Mouse (Mus musculus): ENCODE measurements at regions not wholly inside any gene's neighbourhood (a gene's known extent, or its start where the extent isn't known, plus 50 kb on each side); places are given as distances from the start of the nearest gene placed in this dataset.

DNA sequence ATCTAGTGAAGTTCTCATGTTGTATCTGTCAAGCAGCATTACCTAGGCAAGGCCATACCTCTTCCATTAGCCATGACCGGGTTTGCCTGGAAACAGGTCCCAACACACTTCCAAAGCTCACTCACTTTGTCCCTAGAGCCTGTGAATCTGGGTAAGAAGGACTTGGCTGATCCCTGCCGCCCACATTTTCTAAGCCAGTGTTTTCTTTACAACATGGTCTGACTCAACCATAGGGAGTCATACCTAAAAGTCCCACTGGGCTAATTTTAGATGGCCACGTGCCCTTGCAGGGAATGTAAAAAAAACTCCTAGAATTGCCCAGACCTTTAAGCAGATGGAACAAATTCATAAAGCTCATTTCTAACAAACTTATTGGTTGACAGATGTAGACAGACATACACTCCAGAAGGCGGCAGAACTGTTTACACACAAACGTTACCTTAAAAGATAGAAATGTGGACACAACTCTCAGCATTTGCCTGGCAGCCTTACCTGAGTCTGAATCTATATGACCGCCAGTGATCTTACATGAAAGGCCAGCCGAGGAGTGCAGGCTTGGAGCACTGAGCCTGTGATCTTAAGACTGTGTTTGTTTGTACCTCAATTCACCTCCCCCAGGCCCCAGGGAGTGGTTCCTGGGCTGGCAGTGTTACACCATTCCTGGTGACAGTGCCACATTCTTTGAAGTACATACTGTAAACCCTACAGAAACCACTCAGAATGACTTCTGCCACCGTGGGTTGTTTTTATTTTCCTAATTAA is 356.4 kb downstream of the Hs3st3b1 start:
- no peak for DNase-seq (ENCODE audit: extremely low spot score, low read depth, low spot score)

DNA sequence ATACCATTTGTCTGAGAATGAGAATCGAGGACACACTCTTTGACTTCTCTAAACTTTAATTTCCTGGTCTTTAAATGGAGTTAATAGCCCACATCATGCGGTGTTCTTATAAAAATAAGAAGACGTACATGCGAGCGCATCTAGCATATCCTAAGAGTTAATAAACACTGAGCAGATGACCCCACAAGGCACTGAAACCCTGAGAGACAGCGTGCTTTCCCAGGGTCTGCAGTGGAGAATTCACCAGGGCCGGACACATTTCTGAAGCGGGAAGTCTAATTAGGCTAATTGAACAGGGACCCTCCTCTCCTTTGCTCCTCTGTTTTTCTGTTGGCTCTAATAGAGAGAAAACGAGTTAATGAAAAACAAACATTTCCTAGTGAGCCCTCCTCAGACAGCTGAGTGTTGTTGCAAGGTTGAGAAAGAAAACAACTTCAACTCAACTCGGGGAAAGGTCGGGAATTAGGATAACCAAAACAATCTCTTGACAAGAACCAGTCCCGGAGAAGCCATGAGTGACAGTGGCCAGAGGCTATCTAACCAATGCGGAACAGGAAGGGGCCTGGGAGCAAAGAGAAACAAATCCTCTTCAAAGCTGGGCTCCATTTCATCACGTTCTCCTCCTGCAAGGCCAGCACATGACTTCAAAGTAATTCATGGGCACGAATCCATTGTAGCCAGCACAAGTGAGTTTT is 352.2 kb downstream of the Hs3st3b1 start:
- DNase-seq (ENCODE audit: extremely low spot score, low read depth, low spot score), result no peak

DNA sequence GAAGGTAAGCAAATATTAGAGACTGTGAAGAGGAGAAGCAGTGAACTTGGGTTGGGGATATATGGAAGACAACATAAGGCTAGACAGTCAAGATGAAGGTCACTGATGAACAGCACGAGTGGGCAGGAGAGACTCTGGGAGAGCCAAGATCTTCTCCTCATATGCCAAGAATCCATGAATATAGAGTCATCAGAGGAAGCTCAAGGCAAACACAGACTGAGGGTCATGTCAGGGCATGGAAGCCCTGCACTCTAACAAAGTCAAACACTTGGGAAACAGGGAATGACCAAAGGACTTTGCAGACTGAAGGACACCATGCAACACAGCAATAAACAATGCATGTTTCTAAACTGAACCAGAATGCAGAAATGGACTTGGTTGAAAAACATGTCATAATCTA is 351.4 kb downstream of the Hs3st3b1 start:
- DNase-seq (ENCODE audit: extremely low spot score, low read depth, low spot score), result no peak

- no peak for DNase-seq (ENCODE audit: extremely low spot score, low read depth, low spot score)
Measured at GRCm38 (mm10) chr11:63573271-63573670, 348.8 kb downstream of the Hs3st3b1 start.

DNA sequence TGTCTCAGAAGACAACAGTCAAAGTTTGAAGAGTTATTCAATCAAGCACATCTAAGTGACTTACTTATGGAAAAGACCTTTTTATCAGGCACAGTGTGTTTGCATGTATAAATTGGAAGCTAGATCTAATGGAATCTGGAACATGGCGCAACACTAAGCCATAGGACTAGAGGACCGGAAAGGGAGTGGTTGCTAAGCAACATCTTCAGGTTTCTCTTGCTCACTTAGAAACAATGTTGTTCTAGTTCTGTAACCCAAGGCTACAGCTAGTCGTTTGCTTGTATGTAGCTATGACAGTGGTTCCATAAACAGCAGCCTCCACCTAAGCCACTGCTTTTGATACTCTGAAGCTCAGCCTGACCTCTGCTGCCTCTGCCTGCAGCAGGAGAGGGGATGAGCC is 338.8 kb downstream of the Hs3st3b1 start:
- no peak for DNase-seq (ENCODE audit: extremely low spot score, low read depth, low spot score)

GRCm38 (mm10) chr11:63585216-63585869 is 336.7 kb downstream of the Hs3st3b1 start:
- no peak for DNase-seq (ENCODE audit: extremely low spot score, low read depth, low spot score)

DNA sequence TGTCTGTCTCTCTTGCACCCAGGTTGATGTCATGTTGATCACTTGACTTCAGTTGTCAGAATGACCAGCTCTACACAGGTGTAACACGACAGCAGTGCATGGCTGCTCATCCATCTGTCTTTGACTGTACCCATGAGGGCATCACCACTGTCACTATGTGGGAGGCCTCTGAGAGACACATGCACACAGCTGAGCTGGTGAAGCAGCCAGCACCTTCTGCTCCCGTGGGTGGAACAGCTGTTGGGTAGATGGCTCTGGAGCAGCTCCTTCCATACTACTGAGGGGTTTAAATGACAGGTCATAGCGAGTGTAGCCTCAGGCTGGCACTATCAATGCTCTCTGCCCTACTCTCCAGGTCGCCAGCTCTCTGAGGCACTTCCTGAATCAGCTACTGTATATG is 301.9 kb downstream of the Hs3st3b1 start:
- no peak for DNase-seq (ENCODE audit: extremely low spot score, low read depth, low spot score)

DNA sequence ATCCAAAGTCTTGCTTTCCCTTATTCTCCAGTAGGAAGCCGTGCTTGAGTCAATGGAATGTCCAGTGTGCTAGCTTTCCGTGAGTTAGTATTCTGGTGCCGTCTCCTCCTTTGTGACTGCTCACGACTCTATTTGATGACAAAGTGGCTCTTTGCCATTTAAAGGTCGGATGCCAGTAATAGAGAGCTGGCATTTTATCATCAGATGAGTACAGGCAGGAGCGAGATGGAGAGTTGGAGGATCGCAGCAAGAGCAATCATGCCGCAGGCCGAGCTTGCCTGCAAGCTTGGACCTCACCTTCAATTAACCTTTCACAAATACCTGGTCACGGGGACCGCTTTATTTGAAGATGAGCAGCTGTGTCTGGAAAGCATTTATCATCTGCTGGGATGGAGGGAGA is 291.8 kb downstream of the Hs3st3b1 start:
- DNase-seq (ENCODE audit: extremely low spot score, low read depth, low spot score), result no peak

DNA sequence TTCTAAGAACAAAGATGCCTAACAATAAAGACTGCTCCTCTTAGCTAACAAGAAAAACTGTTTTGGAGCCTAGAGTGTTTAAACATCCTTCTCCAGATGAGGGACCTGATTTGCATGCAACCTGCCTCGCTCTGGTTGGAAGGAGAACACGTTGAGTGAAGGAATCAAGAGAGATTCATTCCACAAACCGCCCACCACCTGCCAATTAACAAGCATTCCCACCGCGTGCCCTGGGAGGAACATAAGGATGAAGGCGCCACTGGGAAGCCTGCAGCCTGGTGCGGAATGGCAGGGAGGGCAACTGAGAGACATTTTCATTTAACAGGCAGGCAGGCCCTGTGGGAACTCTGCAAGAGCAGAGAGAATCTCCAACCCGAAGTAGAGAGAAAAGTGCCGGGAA is 265.0 kb downstream of the Hs3st3b1 start:
- no peak for DNase-seq (ENCODE audit: extremely low spot score, low read depth, low spot score)

DNA sequence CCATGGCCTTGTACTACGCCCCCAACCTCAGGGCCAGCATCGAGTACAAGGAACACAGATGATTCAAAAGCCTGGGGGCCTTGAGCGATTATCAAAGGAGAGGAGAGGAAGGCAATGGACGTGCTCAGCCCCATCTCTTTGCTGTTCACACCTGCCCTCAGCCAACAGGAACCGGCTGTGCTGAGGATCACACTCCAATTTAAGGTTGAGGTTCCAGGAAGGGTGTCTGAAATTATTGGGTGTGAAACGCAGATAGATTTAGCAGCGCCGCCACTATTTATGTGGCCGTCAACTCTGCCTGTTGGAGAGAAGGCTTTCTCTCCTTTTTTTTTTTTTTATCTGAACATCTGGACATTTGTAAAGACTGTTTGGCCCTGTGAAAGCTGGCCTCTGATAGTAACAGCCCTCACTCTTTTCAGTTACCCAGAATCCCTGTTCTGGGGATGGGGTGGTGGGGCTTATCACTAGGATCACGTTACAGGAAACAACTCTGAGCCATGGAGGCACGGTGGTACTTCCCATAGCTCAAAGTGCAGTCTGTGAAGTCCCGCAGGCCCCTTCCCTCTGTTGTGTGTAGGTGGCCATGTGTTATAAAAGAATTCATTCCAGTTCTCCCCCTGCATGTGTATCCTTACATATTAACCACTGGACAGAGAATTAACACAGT is 256.7 kb downstream of the Hs3st3b1 start:
- peak; percentile 12 for DNase-seq (ENCODE audit: extremely low spot score, low read depth, low spot score)

DNA sequence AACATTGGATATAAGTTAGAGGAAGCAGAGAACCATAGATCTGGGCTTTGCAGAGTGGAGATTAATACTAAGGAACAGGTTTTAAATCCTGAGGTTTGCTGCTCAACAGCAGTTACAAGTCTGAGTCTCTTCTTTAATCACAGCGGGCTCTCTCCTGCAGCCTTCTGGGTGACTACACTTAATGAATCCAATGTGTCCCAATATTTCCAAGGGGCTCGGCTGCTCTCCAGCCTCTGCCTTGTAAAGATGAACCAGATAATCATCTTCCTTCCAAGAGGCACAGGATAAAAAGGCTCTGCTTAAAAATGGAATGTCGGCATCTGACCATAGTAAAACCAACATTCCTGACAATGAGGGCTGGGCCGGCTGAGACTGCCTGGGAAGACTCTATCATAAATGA is 251.6 kb downstream of the Hs3st3b1 start:
- DNase-seq (ENCODE audit: extremely low spot score, low read depth, low spot score), result no peak

GRCm38 (mm10) chr11:63671816-63672215 is 250.3 kb downstream of the Hs3st3b1 start:
- no peak for DNase-seq (ENCODE audit: extremely low spot score, low read depth, low spot score)

- no peak for DNase-seq (ENCODE audit: extremely low spot score, low read depth, low spot score)
Measured at GRCm38 (mm10) chr11:63677921-63678320, 244.2 kb downstream of the Hs3st3b1 start.

- no peak for DNase-seq (ENCODE audit: extremely low spot score, low read depth, low spot score)
Measured at GRCm38 (mm10) chr11:63678382-63678905, 243.6 kb downstream of the Hs3st3b1 start.

DNA sequence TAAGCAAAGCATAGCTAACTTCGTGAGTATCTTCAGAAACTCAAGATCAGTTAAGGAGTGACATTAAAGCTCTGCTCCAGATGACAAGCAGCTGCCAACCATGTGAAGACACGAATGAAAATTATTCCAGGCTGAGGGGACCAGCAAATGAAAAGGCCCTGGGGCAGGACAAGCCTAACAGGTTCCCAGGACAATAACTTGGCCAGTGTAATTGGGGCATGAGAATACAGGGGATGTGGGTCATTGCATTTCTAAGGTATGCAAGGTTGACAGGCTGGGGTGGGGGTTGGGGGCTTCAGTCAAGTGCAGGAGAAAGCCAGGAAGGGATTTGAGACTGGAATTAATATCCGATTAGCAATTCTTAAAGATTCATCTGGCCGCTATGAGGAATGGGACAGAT is 242.6 kb downstream of the Hs3st3b1 start:
- DNase-seq (ENCODE audit: extremely low spot score, low read depth, low spot score), result no peak

- no peak for DNase-seq (ENCODE audit: extremely low spot score, low read depth, low spot score)
Measured at GRCm38 (mm10) chr11:63684228-63684980, 237.7 kb downstream of the Hs3st3b1 start.

DNA sequence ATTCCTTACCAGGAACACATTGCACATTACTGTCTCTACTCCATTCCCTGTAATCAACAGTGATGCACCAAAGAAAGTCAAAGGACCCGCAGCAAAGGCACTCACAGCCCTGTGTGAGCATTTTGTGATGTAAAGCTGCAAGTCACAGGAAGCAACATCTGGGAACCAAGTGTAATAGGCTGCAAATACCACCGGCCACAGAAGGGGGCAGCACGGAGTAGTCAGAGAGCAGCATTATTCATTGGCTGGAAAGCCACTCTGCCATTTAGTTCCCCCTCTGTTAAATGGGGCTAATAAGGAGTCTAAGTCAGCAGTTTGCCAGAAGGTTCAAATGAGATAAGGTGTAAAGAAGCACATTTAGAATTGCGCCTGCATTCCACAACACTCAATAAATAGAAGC is 231.0 kb downstream of the Hs3st3b1 start:
- DNase-seq (ENCODE audit: extremely low spot score, low read depth, low spot score), result no peak

- DNase-seq (ENCODE audit: extremely low spot score, low read depth, low spot score), result no peak
Measured at GRCm38 (mm10) chr11:63704995-63705580, 217.0 kb downstream of the Hs3st3b1 start.

GRCm38 (mm10) chr11:63706057-63706456 is 216.0 kb downstream of the Hs3st3b1 start:
- DNase-seq (ENCODE audit: extremely low spot score, low read depth, low spot score), result no peak

DNA sequence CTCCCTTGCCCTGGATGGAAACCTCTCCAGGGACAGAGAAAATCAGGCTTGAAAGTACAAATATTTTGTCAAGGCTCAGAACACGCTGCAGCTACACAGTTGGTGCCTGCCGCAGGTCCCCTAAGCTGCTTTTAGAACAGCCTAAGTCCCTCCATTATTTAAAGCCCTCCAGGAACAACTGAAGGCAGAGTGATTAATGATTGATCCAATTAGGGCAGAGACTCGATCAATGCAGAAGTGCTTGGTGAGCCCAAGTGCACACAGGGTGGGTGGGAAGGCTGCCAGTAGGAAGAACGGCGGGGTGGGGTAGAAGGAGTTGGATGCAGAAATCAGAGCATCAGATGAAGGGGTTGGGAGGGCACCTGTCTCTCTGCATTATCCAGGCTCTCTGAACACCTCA is 215.0 kb downstream of the Hs3st3b1 start:
- no peak for DNase-seq (ENCODE audit: extremely low spot score, low read depth, low spot score)

All from hindlimb bud, embryonic 11.5 days (tissue).